Mouse (Mus musculus): Measurements from ENCODE around the gene Mrps7.

DNA sequence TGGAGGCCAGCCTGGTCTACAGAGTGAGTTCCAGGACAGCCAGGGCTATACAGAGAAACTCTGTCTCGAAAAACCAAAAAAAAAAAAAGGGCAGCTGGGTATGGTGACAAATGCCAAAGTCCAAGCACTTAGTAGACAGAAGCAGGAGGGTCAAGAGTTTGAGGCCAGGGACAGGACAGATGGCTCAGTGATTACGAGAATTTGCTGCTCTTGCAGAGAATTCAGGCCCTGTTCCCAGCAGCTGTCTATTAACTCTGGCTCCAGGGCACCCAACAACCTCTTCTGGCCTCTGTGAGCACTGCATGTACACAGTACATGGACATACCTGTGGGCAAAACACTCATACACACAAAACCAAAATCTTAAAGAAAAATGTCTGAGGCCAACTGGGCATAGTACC, 14.3 kb downstream of the Mrps7 start:
- no peak for TF ChIP-seq POLR2A (IDR thresholded peaks at IDR 0.05; ENCODE audit: low read depth, low read length)
- no peak for TF ChIP-seq CTCF (IDR thresholded peaks at IDR 0.05; ENCODE audit: extremely low read depth, insufficient read depth, insufficient read length, insufficient replicate concordance)

Data from spleen, adult 2 months (tissue).